Mouse (Mus musculus) neural tube, embryonic 13.5 days (tissue): Measurements from ENCODE around the gene Spint1. TPM values are rescaled to one million over a fixed set of nuclear protein-coding genes. Genes with fewer than 3 reads are reported as not detected.

Experiments
- ATAC-seq: fragments of 200-750 bp; cut with Nextera tagmentation; 2 replicates; pipeline ENCODE4 v1.8.0; 2017; ENCODE audit warnings: low read depth, mild to moderate bottlenecking, moderate TSS enrichment, moderate library complexity
- H3K27ac ChIP-seq: fragments of 300-500 bp; sonication (generic); replicated peaks from 2 replicates; pipeline ENCODE4 v1.5.1; 2015; ENCODE audit warnings: moderate library complexity, mild to moderate bottlenecking, inconsistent platforms
- H3K27me3 ChIP-seq: fragments of 300-500 bp; sonication (generic); 2 replicates; pipeline ENCODE4 v1.6.1; 2015; ENCODE audit warnings: mild to moderate bottlenecking, inconsistent platforms
- H3K36me3 ChIP-seq: fragments of 300-500 bp; sonication (generic); 2 replicates; pipeline ENCODE4 v1.6.1; 2015; ENCODE audit warnings: mild to moderate bottlenecking, inconsistent platforms
- H3K4me1 ChIP-seq: fragments of 300-500 bp; sonication (generic); replicated peaks from 2 replicates; pipeline ENCODE4 v1.6.1; 2015; ENCODE audit warnings: inconsistent platforms
- H3K4me2 ChIP-seq: fragments of 300-500 bp; sonication (generic); 2 replicates; pipeline ENCODE4 v1.6.1; 2015; ENCODE audit warnings: inconsistent platforms, mild to moderate bottlenecking, moderate library complexity
- H3K4me3 ChIP-seq: fragments of 300-500 bp; sonication (generic); 2 replicates; pipeline ENCODE4 v1.5.1; 2015; ENCODE audit warnings: mild to moderate bottlenecking, inconsistent platforms
- H3K9ac ChIP-seq: fragments of 300-500 bp; sonication (generic); 2 replicates; pipeline ENCODE4 v1.6.1; 2015; ENCODE audit warnings: moderate library complexity, mild to moderate bottlenecking, inconsistent platforms
- H3K9me3 ChIP-seq: fragments of 300-500 bp; sonication (generic); 2 replicates; pipeline ENCODE4 v1.6.1; 2016; ENCODE audit warnings: inconsistent platforms
- whole genome bisulfite sequencing: fragments of 180-500 bp; shearing (Covaris S2); methylation state at CpG from one replicate; pipeline ENCODE4 v1.1.7; 2015; 5-methylcytosine and 5-hydroxymethylcytosine counted together
- polyA plus RNA-seq: library from polyadenylated mRNA; unstranded; fragments of >200 nt; fragmentation: Nextera tagmentation; extraction: Ambion mirVana; gene quantifications from 2 replicates; pipeline ENCODE4 v1.2.1, GENCODE M21; 2015

The Spint1 gene
- polyA plus RNA-seq, 1 experiment from 2014 or later, result 0.32 TPM

DNA sequence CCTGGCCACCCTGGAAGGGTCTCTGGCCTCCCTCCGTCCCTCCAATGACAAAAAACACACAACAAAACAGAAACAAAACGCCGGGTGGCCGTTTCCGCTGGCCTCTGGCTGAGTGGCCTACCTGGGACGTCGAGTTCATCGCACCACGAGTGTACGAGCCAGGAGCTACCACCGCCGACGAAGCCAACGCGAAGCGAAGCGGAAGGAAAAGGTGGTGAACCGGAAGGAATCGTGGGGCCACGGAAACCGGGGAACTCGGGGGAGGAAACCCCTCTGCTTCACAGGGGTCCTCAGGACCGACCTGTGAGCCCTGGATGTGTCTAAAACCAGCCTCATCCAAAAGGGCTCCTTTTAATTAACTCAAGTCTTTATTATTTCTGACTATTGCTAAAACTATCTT is 40.6 kb downstream of the Spint1 start:
- Histone ChIP-seq H3K36me3 (no peaks in the 10 kb centered on the region), H3K4me3 (no peak overlapping the region), H3K9ac (no peak overlapping the region), H3K4me1 (no peaks in the 10 kb centered on the region), H3K27ac (no peak overlapping the region), H3K4me2 (no peak overlapping the region), H3K9me3 (no peaks in the 10 kb centered on the region), H3K27me3 (0 out of 2 replicates have a peak, but pooled peaks cover 2% of the 10 kb centered on the region)
- no peak for ATAC-seq
- WGBS, result 87% methylated on average over 23 of the region's 23 CpGs

DNA sequence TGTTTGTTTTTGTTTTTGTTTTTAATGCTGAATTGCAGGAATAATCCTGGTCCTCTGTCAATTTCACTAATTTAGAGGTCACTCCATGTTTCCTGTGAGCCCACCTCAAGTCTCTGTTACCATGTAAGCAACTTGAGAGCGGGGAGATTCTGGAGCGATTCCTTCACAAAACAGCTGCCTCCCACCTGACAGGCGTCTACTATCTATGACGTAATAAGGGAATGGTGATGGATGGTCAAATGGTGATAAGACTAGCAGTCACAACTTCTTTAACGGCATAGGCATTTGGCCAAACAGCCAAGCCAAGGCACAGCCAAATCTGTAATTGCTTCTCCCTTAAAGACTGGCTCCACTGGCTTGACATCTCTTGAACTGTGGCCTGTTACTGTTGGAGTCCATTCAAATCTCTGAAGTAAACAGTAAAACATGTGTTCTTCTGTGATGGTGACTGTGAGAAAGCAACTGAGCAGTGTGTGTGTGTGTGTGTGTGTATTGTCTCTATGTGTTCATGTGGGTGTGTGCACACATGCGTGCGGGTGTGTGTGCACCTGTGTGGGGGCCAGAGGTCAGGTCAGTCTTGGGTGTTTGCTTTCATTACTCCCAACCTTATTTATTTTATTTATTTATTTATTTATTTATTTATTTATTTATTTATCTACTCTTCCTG is 44.9 kb downstream of the Spint1 start:
- no peaks in the 10 kb centered on the region for H3K27me3 ChIP-seq
- no peaks in the 10 kb centered on the region for H3K4me1 ChIP-seq
- WGBS, result 87% methylated on average over 7 of the region's 7 CpGs
- H3K36me3 ChIP-seq, result no peaks in the 10 kb centered on the region
- no peak overlapping the region for H3K9ac ChIP-seq
- H3K4me2 ChIP-seq, result no peak overlapping the region
- no peak overlapping the region for H3K27ac ChIP-seq
- H3K4me3 ChIP-seq, result no peak overlapping the region
- ATAC-seq, result no peak
- no peaks in the 10 kb centered on the region for H3K9me3 ChIP-seq

DNA sequence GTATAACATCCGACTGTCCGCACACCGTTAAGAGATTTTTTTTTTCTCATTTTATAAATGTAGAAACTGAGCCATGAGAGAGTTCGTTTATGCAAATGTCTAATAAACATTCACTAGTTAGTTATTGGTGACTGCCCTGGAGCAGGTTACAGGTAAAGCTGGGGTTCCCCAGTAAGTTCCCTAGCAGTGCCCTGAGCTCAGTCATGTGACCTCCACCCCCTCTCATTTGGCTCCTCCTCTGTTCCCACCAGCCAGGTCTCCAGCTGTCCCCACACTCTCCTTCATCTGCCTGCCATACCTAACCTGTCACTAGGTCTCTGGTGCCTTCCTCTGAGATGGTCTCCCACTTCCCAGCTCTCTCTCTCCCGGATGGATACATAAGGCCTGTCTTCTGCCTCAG is 50.2 kb downstream of the Spint1 start:
- 89% methylated on average over 5 of the region's 5 CpGs for WGBS
- Histone ChIP-seq H3K4me1 (peaks cover 19% of the 10 kb centered on the region), H3K9me3 (no peaks in the 10 kb centered on the region), H3K27ac (no peak overlapping the region), H3K9ac (0 out of 2 replicates have a peak overlapping the region, but pooled peaks have one; percentile 66), H3K4me2 (no peak overlapping the region), H3K27me3 (no peaks in the 10 kb centered on the region), H3K4me3 (no peak overlapping the region), H3K36me3 (peaks cover 24% of the 10 kb centered on the region)
- ATAC-seq, result no peak

DNA sequence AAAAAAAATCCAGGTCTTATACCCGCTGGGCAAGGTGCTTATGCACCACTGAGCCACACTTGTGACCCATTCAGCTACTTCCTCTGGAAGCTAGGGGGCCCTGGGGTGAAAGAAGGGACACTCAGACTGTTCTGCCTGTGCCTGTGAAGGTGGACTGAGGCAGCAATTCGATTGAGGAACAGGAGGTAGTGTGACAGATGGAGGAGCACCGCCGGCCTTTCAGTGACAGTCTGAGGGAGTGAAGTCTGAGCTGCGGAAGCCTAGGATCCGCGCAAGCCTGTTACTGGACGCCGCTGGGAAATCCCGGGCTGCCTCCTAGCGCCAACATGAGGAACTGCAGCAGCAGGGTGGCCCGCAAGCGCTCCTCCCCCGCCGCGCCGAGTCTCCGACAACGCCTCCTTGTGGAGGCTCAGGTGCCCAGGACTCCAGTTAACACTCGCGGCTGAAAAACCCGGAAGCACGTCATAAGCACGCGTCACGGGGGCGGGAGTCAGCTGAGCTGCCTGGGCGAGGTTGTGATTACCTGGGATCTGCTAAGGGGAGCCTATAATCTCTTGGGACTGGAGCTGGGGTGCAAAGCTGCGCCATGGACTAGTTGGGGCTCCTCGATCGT is 51.2 kb downstream of the Spint1 start, which contains the start of gene Vps18:
Gene Vps18, plus strand, starts transcription at position 471 of the 613 bp plus-strand sequence.
- H3K4me1 ChIP-seq, result peaks cover 19% of the 10 kb centered on the region
- H3K36me3 ChIP-seq, result peaks cover 34% of the 10 kb centered on the region
- peak within 1 kb of the TSS; percentile 92 for H3K4me2 ChIP-seq
- H3K9ac ChIP-seq, result peak within 1 kb of the TSS; percentile 87
- H3K9me3 ChIP-seq, result no peaks in the 10 kb centered on the region
- 2% methylated on average over 31 of the region's 31 CpGs for WGBS
- peak; percentile 96 for ATAC-seq
- H3K27ac ChIP-seq, result peak within 1 kb of the TSS; percentile 62; the same call in 1 of the 2 replicates
- no peaks in the 10 kb centered on the region for H3K27me3 ChIP-seq
- peak within 1 kb of the TSS; percentile 75 for H3K4me3 ChIP-seq

DNA sequence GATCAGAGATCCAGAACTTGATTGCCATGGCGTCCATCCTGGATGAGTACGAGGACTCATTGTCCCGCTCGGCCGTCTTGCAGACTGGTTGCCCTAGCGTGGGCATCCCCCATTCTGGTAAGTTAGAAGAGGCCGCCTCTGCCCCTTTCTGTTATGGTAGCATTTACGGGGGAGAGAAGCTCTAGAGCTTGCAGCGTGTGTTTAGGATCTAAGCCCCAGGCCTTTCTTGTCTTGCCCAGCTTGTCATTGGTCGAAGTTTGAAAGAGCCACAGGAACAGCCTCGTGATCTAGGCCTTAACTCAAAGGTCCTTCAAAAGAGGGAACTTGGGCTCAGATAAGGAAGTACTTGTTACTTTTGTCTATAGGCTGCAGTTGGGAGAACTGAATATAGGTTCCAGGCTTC is 51.9 kb downstream of the Spint1 start:
- peak overlapping the region; percentile 75 for H3K4me3 ChIP-seq
- H3K9me3 ChIP-seq, result no peaks in the 10 kb centered on the region
- WGBS, result 3% methylated on average over 11 of the region's 11 CpGs
- peaks cover 41% of the 10 kb centered on the region for H3K36me3 ChIP-seq
- peaks cover 19% of the 10 kb centered on the region for H3K4me1 ChIP-seq
- peak; percentile 27 for ATAC-seq
- H3K9ac ChIP-seq, result peak overlapping the region; percentile 87
- H3K27me3 ChIP-seq, result no peaks in the 10 kb centered on the region
- H3K27ac ChIP-seq, result peak overlapping the region; percentile 43; the same call in 1 of the 2 replicates
- peak overlapping the region; percentile 92 for H3K4me2 ChIP-seq

DNA sequence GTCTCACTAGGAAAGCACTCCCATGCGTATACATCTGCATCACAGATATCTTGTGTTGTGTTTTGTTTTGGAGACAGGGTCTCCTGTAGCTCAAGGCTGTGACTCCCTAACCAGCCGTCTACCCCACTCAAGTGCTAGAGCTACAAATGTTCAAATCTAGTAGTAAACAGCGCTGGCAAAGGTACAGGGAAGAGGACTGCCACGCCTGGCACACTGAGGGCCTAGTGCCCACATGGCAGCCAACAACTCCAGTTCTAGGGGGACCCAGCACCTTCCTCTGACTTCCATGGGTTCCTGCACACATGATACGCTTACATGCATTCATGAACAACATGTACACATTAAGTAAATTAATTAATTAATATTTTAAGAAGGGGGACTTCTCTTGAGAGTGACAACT is 55.1 kb downstream of the Spint1 start:
- peaks cover 19% of the 10 kb centered on the region for H3K4me1 ChIP-seq
- WGBS, result 94% methylated on average over 5 of the region's 5 CpGs
- ATAC-seq, result no peak
- H3K9ac ChIP-seq, result no peak overlapping the region
- H3K36me3 ChIP-seq, result peaks cover 68% of the 10 kb centered on the region
- no peak overlapping the region for H3K4me3 ChIP-seq
- H3K27me3 ChIP-seq, result no peaks in the 10 kb centered on the region
- no peak overlapping the region for H3K27ac ChIP-seq
- H3K4me2 ChIP-seq, result no peak overlapping the region
- no peaks in the 10 kb centered on the region for H3K9me3 ChIP-seq

DNA sequence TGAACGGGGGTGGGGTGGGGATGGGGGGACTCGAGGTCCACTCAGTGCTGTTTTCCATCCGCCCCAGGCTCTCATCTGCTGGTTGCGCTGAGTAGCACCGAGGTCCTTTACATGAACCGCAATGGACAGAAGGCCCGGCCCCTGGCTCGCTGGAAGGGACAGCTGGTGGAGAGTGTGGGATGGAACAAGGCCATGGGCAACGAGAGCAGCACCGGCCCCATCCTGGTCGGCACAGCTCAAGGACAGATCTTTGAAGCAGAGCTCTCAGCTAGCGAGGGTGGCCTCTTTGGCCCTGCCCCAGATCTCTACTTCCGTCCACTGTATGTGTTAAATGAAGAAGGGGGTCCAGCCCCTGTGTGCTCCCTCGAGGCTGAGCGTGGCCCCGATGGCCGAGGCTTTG is 55.7 kb downstream of the Spint1 start:
- 96% methylated on average over 17 of the region's 17 CpGs for WGBS
- Histone ChIP-seq H3K27ac (no peak overlapping the region), H3K9me3 (no peaks in the 10 kb centered on the region), H3K4me1 (peaks cover 19% of the 10 kb centered on the region), H3K4me3 (no peak overlapping the region), H3K27me3 (no peaks in the 10 kb centered on the region), H3K4me2 (no peak overlapping the region), H3K36me3 (peaks cover 74% of the 10 kb centered on the region), H3K9ac (no peak overlapping the region)
- no peak for ATAC-seq

DNA sequence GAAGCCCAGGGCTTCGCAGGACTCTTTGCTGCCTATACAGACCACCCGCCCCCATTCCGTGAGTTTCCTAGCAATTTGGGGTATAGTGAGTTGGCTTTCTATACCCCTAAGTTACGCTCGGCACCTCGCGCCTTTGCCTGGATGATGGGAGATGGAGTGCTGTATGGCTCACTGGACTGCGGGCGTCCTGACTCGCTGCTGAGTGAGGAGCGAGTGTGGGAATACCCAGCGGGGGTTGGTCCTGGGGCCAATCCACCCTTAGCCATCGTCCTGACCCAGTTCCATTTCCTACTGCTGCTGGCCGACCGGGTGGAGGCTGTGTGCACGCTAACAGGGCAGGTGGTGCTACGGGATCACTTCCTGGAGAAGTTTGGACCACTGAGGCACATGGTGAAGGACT is 56.1 kb downstream of the Spint1 start:
- no peak overlapping the region for H3K4me3 ChIP-seq
- peaks cover 78% of the 10 kb centered on the region for H3K36me3 ChIP-seq
- ATAC-seq, result no peak
- no peak overlapping the region for H3K9ac ChIP-seq
- H3K27me3 ChIP-seq, result no peaks in the 10 kb centered on the region
- no peak overlapping the region for H3K27ac ChIP-seq
- H3K4me1 ChIP-seq, result peaks cover 19% of the 10 kb centered on the region
- H3K9me3 ChIP-seq, result no peaks in the 10 kb centered on the region
- WGBS, result 96% methylated on average over 17 of the region's 17 CpGs
- no peak overlapping the region for H3K4me2 ChIP-seq

DNA sequence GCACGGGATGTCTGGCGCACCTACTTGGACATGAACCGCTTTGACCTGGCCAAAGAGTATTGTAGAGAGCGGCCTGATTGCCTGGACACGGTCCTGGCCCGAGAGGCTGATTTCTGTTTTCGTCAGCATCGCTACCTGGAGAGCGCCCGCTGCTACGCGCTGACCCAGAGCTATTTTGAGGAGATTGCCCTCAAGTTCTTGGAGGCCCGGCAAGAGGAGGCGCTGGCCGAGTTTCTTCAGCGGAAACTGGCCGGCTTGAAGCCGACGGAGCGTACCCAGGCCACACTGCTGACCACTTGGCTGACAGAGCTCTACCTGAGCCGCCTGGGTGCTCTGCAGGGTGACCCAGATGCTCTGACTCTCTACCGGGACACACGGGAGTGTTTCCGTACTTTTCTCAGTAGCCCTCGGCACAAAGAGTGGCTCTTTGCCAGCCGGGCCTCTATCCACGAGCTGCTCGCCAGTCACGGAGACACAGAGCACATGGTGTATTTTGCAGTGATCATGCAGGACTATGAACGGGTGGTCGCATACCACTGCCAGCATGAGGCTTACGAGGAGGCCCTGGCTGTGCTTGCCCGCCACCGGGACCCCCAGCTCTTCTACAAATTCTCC is 56.7 kb downstream of the Spint1 start:
- H3K4me3 ChIP-seq, result no peak overlapping the region
- H3K4me2 ChIP-seq, result no peak overlapping the region
- ATAC-seq, result no peak
- H3K27me3 ChIP-seq, result no peaks in the 10 kb centered on the region
- no peaks in the 10 kb centered on the region for H3K9me3 ChIP-seq
- H3K27ac ChIP-seq, result no peak overlapping the region
- no peak overlapping the region for H3K9ac ChIP-seq
- H3K4me1 ChIP-seq, result peaks cover 19% of the 10 kb centered on the region
- peaks cover 83% of the 10 kb centered on the region for H3K36me3 ChIP-seq
- 95% methylated on average over 34 of the region's 34 CpGs for WGBS

DNA sequence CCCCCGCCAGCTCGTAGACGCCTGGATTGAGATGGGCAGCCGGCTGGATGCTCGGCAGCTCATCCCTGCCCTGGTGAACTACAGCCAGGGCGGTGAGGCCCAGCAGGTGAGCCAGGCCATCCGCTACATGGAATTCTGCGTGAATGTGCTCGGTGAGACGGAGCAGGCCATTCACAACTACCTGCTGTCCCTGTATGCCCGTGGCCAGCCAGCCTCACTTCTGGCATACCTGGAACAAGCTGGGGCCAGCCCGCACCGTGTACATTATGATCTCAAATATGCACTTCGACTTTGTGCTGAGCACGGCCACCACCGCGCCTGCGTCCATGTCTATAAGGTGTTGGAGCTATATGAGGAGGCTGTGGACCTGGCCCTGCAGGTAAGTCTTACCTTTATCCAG is 57.2 kb downstream of the Spint1 start:
- 93% methylated on average over 18 of the region's 18 CpGs for WGBS
- H3K27me3 ChIP-seq, result no peaks in the 10 kb centered on the region
- peaks cover 14% of the 10 kb centered on the region for H3K4me1 ChIP-seq
- H3K4me2 ChIP-seq, result no peak overlapping the region
- no peak overlapping the region for H3K9ac ChIP-seq
- H3K9me3 ChIP-seq, result no peaks in the 10 kb centered on the region
- no peak for ATAC-seq
- H3K27ac ChIP-seq, result no peak overlapping the region
- H3K4me3 ChIP-seq, result no peak overlapping the region
- peaks cover 88% of the 10 kb centered on the region for H3K36me3 ChIP-seq

DNA sequence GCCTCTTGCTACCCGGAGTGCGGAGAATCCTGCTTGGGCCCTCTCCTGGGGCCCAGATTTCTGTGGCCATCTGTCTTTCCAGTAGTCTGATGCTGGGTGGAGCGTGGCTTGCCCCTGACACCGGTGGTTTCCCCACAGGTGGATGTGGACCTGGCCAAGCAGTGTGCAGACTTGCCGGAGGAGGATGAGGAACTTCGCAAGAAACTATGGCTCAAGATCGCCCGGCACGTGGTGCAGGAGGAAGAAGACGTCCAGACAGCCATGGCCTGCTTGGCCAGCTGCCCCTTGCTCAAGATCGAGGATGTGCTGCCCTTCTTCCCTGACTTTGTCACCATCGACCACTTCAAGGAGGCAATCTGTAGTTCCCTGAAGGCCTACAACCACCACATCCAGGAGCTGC is 59.6 kb downstream of the Spint1 start:
- Histone ChIP-seq H3K4me1 (peaks cover 23% of the 10 kb centered on the region), H3K9ac (no peak overlapping the region), H3K27ac (no peak overlapping the region), H3K9me3 (no peaks in the 10 kb centered on the region), H3K4me3 (no peak overlapping the region), H3K27me3 (no peaks in the 10 kb centered on the region), H3K36me3 (peaks cover 71% of the 10 kb centered on the region), H3K4me2 (no peak overlapping the region)
- WGBS, result 94% methylated on average over 12 of the region's 12 CpGs
- no peak for ATAC-seq

DNA sequence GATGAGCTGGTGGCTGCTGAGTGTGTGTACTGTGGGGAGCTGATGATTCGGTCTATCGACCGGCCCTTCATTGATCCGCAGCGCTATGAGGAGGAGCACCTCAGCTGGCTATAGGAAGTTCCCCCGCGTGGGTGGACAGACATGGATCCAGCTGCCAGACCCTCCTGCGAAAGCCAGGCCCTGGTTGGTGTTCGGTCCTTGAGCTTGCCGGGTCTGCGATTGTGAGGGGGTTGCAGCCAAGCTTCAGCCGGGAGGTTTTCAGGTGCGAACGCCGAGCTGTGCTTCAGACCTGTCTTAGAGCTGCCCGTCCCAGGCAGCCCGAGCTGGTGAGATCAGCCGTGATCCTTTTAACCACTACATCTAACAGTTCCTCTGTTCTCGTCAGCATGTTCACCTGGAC is 60.3 kb downstream of the Spint1 start:
- peaks cover 64% of the 10 kb centered on the region for H3K36me3 ChIP-seq
- H3K9ac ChIP-seq, result no peak overlapping the region
- H3K27ac ChIP-seq, result no peak overlapping the region
- 94% methylated on average over 19 of the region's 19 CpGs for WGBS
- no peak overlapping the region for H3K4me2 ChIP-seq
- H3K4me1 ChIP-seq, result peaks cover 24% of the 10 kb centered on the region
- ATAC-seq, result no peak
- no peaks in the 10 kb centered on the region for H3K27me3 ChIP-seq
- no peaks in the 10 kb centered on the region for H3K9me3 ChIP-seq
- no peak overlapping the region for H3K4me3 ChIP-seq
